Mouse (Mus musculus) midbrain, embryonic 14.5 days (tissue): ENCODE measurements at regions not wholly inside any gene's neighbourhood (a gene's known extent, or its start where the extent isn't known, plus 50 kb on each side); places are given as distances from the start of the nearest gene placed in this dataset. TPM values are rescaled to one million over a fixed set of nuclear protein-coding genes. Genes with fewer than 3 reads are reported as not detected.

ENCODE experiments used
- microRNA-seq: library from miRNA; unstranded; fragments of <30 nt; microRNA quantifications from one replicate; pipeline ENCODE4, GENCODE M21; 2016

Small RNAs in the stretch of these regions (microRNA-seq; reads per million reads assigned to microRNA genes)
- not detected for gene Gm23061
